Mouse (Mus musculus) megakaryocyte, embryonic 14.5 days (primary cell): ENCODE measurements around the gene 4930544D05Rik.

Source experiments
- FLI1 ChIP-seq: IDR thresholded peaks from 2 replicates; pipeline ENCODE4 v1.6.1; 2012; ENCODE audit warnings: low read length, inconsistent platforms, mixed read lengths
- GATA1 ChIP-seq: IDR thresholded peaks from 3 replicates; pipeline ENCODE4 v1.6.1; 2012; ENCODE audit warnings: mixed read lengths, low read length, inconsistent platforms, borderline replicate concordance

GRCm38 (mm10) chr11:70573872-70574271, 41.8 kb upstream of the 4930544D05Rik start:
- no peak for TF ChIP-seq GATA1
- TF ChIP-seq FLI1, result no peak
